Mouse (Mus musculus) liver, postnatal 0 days (tissue): ENCODE measurements at regions not wholly inside any gene's neighbourhood (a gene's known extent, or its start where the extent isn't known, plus 50 kb on each side); places are given as distances from the start of the nearest gene placed in this dataset.

Experiments
- CTCF ChIP-seq: sonication (generic); IDR thresholded peaks from 2 replicates; pipeline ENCODE4 v1.5.1; 2016; ENCODE audit warnings: antibody characterized with exemption, low read depth
- EP300 ChIP-seq: IDR thresholded peaks from 2 replicates; pipeline ENCODE4 v1.6.1; 2016; ENCODE audit warnings: antibody characterized with exemption, low read depth, mild to moderate bottlenecking

DNA sequence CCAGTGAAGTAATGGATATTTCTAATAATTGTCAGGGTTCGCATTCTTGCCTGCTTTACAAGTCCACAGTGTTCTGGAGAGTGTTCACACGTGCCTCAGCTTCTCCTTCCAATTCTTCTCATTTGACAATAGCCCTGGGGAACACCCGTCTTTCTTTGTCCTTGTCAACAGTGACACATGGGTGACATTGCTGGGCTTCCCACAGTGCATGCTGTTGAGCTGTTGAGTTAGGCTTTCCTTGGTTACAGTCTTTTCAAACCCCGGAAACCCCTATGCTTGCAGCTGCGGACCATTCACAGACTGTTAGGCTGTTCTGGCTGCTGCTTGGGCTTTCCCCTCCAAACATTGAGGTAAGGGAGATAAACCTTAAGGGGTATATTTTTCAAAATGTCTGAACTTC, 450.0 kb downstream of the Fgf9 start:
- TF ChIP-seq EP300 (no peak), CTCF (no peak)
